Mouse (Mus musculus): ENCODE results near the gene Cbln1.

Gene Cbln1

GRCm38 (mm10) chr8:87472271-87473236 is at the start of gene Cbln1:
TSS of gene Cbln1 (minus strand) at chr8:87472609.
- peak; percentile 63 to 78 for DNase-seq (ENCODE audit: low spot score in 2 of 2)

GRCm38 (mm10) chr8:87517132-87517531 is 44.7 kb upstream of the Cbln1 start:
- no peak for DNase-seq (ENCODE audit: low spot score in 2 of 2)

- DNase-seq (ENCODE audit: low spot score in 2 of 2), result no peak
Measured at GRCm38 (mm10) chr8:87513796-87514195, 41.4 kb upstream of the Cbln1 start.

- DNase-seq (ENCODE audit: low spot score in 2 of 2), result no peak
Measured at GRCm38 (mm10) chr8:87513350-87513749, 40.9 kb upstream of the Cbln1 start.

GRCm38 (mm10) chr8:87512636-87513035 is 40.2 kb upstream of the Cbln1 start:
- DNase-seq (ENCODE audit: low spot score in 2 of 2), result no peak

GRCm38 (mm10) chr8:87507046-87507445 is 34.6 kb upstream of the Cbln1 start:
- DNase-seq (ENCODE audit: low spot score in 2 of 2), result no peak

- DNase-seq (ENCODE audit: low spot score in 2 of 2), result no peak
Measured at GRCm38 (mm10) chr8:87504441-87504840, 32.0 kb upstream of the Cbln1 start.

- no peak for DNase-seq (ENCODE audit: low spot score in 2 of 2)
Measured at GRCm38 (mm10) chr8:87502684-87503083, 30.3 kb upstream of the Cbln1 start.

- DNase-seq (ENCODE audit: low spot score in 2 of 2), result no peak
Measured at GRCm38 (mm10) chr8:87497641-87498040, 25.2 kb upstream of the Cbln1 start.

GRCm38 (mm10) chr8:87496511-87496910 is 24.1 kb upstream of the Cbln1 start:
- DNase-seq (ENCODE audit: low spot score in 2 of 2), result no peak

GRCm38 (mm10) chr8:87494862-87495261 is 22.5 kb upstream of the Cbln1 start:
- no peak for DNase-seq (ENCODE audit: low spot score in 2 of 2)

- DNase-seq (ENCODE audit: low spot score in 2 of 2), result no peak
Measured at GRCm38 (mm10) chr8:87489841-87490415, 17.5 kb upstream of the Cbln1 start.

- DNase-seq (ENCODE audit: low spot score in 2 of 2), result no peak
Measured at GRCm38 (mm10) chr8:87481396-87481795, 9.0 kb upstream of the Cbln1 start.

- no peak for DNase-seq (ENCODE audit: low spot score in 2 of 2)
Measured at GRCm38 (mm10) chr8:87478221-87478620, 5.8 kb upstream of the Cbln1 start.

GRCm38 (mm10) chr8:87477102-87477645 is 4.8 kb upstream of the Cbln1 start:
- no peak for DNase-seq (ENCODE audit: low spot score in 2 of 2)

GRCm38 (mm10) chr8:87475551-87475950 is 3.1 kb upstream of the Cbln1 start:
- DNase-seq (ENCODE audit: low spot score in 2 of 2), result no peak

- no peak for DNase-seq (ENCODE audit: low spot score in 2 of 2)
Measured at GRCm38 (mm10) chr8:87474379-87474778, 2.0 kb upstream of the Cbln1 start.

- DNase-seq (ENCODE audit: low spot score in 2 of 2), result no peak
Measured at GRCm38 (mm10) chr8:87473940-87474339, 1.5 kb upstream of the Cbln1 start.

GRCm38 (mm10) chr8:87473314-87473713 is 905 bp upstream of the Cbln1 start:
- DNase-seq (ENCODE audit: low spot score in 2 of 2), result no peak

GRCm38 (mm10) chr8:87471603-87472270 is 672 bp downstream of the Cbln1 start:
- no peak for DNase-seq (ENCODE audit: low spot score in 2 of 2)

- DNase-seq (ENCODE audit: low spot score in 2 of 2), result peak in 1 of 2 experiments; percentile 38
Measured at GRCm38 (mm10) chr8:87470834-87471602, 1.4 kb downstream of the Cbln1 start.

Data from spleen, postnatal 4 days (tissue).